Mouse (Mus musculus) liver (tissue): Measurements from ENCODE around the gene Ddx56.
A peak's percentile ranks its signal among the peaks of the same experiment; 100 is the strongest.

ENCODE experiments used
- DNase-seq: peaks from one replicate; pipeline ENCODE4 v3.0.0-alpha.2; 2020; ENCODE audit warnings: mixed read lengths

The Ddx56 gene

DNA sequence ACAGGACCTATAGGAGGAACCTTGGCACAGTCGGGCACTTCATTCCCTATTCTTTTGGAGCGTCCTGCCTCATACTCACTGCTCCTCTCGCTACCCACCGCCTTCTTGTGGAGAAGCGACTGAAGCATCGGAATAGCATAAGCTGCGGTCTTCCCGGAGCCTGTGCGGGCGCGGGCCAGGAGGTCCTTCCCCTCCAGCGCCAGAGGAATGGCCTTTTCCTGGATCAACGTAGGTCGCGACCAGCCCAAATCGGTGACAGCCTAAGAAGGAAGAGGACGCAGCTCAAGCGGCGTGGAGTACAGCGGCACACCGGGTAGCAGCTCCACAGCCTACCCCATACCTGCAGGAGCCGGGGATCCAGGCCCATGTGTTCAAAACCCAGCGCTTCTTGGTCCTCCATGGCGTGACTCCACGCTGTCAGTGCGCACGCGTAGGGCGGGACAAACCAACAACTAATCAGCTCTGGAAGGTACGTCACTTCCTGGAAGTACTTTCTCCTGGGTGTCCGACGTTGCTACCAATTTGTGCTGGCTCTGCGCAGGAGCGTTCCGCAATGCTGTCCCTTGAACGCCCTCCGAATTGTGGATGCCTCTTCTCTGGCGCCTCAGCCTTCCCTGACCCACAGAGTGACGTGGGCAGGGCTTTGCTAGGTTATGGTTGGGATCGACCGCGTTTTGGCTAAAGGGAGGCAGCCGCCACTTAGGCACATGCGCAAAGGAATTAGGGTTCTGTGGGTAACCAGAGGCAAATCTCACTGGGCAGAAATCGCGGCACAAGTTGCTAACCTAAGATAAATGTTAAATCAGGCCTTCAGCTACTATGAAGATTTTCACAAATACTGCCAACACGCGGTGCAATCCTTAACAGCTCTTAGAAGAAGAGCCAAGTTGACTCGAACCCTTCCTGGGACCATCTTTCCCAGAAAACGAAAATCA lies at the start of gene Ddx56:
Gene Ddx56, minus strand, starts transcription at position 453 of the 935 bp plus-strand sequence.
- DNase-seq, result peak; percentile 91

DNA sequence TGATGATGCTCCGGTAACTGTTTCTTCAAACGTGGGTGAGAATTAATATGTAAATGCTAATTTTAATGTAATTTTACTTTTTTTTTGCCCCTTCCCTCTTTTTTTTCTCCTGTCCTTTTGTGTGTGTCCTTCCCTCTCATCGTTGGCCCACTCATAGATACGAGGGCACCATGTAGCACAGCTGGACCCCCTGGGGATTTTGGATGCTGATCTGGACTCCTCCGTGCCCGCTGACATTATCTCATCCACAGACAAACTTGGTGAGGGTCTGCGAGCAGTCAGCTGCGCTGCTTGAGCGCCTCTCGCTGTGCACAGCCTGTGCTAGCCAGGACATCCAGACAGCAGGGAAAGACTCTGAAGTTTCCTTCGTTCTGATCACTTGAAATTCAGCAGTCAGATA lies 49.2 kb upstream of the Ddx56 start:
- DNase-seq, result no peak

DNA sequence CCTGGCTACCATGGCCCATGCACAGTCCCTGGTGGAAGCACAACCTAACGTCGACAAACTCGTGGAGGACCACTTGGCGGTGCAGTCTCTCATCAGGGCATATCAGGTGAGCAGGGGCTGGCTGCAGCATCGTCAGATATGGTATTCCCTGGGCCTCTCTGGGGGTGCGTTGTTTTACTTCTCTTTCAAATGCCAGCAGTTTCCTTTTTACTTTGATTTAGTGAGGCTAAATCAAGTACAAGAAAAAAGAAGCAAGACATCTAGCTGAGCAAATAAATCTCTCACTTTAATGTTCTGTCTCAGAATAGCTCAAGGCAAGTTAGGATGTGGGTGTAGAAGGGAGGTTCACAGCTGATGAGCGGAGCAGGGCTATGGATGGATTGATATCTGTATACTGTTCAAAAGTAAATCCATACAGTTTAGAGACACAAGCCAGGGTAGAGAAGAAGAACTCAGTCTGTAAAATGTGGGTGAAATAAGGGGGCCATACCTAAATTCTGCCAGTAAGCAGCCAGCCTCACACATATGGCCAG lies 46.4 kb upstream of the Ddx56 start:
- DNase-seq, result no peak

DNA sequence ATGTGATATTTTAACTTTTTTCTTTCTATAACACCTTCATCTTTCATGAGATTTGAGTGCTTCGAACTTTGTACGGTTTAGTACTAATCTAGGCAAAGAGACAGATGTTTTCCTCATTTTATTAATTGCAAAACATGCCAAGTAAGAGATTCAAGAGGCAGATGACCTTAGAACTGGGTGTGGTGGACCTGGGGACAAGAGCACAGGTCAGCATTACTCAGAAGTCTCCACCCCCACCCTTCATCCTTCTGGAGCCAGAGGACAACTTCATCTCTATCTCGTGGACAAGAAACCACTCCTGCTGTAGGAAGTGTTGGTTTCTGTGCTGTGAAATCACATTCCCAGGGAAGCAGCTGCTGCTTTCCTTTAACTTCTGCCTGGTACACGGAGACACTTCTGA lies 40.6 kb upstream of the Ddx56 start:
- DNase-seq, result no peak

DNA sequence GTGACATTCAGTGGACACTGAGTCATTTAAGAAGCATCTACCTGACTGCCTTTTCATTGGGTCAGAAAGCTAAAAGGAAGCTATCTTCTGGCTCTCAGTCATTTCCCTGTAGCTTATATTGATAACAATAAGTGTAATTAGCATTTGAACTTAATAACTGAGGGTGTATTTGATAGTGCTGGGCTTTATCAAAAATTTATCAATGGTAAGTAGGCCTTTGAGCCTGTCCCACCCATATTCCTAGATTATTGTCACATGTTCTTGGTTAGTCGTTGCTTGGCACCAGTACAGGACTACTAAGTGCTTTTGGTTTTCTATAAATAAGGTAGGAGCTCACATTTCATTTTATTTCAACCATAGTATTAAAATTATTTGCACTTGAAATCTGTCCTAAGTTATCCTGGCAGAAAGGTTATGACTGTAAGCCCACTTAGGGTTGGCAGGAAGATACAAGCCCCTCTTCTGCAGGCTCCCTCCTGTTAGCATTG lies 38.4 kb upstream of the Ddx56 start:
- no peak for DNase-seq

DNA sequence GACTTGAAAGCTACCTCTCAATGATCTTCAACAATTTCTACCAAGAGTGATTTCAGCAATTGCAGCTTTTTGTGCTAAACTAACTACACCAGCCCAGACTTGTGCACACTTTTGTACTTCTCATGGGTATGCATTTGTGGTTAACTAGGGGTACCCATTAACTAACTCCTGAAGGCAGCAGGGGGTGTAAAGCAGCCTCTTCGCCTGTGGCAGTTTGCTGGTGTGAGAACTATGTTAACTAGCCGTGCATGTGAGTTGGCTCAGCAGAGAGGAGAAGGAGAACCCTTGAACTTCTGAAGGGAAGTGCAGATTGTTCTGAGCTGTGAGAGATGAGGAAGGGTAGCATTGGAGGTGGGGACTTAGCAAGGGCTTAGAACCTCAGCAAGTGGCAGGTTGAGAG lies 35.2 kb upstream of the Ddx56 start:
- no peak for DNase-seq

DNA sequence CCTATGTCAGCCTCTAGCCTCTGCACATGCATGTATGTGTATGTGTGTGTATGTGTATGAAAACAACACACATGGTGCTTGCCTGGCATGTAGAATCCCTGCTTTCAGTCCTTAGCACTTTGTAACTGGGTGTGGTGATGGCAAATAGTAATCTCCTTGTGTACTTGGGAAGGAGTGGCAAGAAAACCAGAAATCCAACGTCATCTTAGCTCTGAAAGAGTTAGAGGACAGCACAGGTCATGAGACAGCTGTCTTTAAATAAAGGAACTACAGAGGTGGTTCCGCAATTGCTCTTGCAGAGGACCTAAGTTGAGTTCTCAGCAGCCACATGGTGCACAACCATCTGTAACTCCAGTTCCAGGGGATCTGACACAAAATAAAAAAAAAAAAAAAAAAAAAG lies 31.9 kb upstream of the Ddx56 start:
- no peak for DNase-seq

DNA sequence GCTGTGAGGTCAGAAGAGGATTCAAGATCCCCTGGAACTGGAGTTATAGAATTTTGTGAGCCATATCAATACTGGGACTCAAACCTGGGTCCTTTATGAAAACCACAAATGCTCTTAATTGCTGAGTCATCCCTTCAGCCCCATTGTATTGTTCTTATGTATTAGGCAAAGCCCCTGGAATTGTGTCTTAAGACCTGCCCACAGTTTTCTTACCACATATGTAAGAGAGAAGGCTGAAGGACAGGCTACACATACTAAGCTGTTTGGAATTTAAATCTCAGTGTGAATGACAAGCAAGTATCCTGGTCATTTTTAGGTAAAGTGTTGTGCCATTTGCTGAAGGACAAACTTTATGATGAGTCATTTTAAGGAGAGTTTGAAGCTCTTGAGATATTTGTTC lies 28.5 kb upstream of the Ddx56 start:
- no peak for DNase-seq

DNA sequence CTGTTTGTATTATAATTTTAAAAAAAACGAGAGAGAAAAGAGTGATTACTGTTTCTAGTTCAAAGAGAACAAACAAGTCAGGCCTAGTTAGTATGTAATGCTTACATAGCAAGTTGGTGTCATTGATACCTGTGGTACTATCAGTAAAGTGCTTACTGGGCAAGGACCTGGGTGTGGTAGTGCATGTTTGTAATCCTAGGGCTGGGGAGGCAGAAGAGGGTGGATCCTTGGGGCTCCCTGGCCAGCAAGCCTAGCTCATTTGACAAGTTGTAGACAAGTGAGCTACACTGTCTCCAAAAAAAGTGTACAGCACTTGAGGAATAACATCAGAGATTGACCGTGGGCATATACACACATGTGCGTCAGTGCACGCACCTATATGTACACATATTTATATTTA lies 27.1 kb upstream of the Ddx56 start:
- peak; percentile 86 for DNase-seq

DNA sequence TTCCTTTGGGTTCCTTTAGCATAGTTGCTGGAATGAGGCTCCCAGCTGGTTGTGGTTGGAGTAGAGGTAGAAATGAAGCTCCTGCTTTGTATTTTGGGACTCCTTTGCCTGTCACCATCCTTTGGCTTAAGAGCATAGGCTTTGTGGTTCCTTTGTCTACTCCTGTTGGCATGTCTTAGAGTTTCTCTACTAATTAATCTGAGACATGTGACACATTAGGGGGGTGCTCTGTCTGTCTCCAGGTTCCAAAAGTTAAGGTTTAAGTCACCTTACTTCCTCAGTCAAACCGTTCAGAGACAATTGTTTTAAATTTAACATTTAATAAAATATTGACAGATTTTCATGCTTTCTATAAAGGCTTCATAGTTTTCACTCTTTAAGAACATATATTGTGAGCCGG lies 26.0 kb upstream of the Ddx56 start:
- no peak for DNase-seq

DNA sequence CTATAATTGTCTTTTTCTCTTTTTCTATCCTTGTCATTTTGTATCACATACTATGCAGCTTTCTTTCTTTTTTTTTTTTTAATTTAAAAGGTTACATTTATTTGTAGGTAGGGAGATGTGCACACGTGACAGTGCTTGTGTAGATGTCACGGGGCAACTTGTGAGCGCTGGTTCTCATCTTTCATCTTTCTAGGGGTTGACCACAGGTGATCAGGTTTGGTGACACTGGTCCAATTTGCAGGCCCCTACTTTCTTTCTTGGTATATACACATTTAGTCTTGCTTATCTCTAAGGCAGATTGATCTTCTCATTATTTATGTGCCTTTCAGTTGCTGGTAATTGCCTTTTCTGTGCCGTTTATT lies 25.4 kb upstream of the Ddx56 start:
- DNase-seq, result no peak

DNA sequence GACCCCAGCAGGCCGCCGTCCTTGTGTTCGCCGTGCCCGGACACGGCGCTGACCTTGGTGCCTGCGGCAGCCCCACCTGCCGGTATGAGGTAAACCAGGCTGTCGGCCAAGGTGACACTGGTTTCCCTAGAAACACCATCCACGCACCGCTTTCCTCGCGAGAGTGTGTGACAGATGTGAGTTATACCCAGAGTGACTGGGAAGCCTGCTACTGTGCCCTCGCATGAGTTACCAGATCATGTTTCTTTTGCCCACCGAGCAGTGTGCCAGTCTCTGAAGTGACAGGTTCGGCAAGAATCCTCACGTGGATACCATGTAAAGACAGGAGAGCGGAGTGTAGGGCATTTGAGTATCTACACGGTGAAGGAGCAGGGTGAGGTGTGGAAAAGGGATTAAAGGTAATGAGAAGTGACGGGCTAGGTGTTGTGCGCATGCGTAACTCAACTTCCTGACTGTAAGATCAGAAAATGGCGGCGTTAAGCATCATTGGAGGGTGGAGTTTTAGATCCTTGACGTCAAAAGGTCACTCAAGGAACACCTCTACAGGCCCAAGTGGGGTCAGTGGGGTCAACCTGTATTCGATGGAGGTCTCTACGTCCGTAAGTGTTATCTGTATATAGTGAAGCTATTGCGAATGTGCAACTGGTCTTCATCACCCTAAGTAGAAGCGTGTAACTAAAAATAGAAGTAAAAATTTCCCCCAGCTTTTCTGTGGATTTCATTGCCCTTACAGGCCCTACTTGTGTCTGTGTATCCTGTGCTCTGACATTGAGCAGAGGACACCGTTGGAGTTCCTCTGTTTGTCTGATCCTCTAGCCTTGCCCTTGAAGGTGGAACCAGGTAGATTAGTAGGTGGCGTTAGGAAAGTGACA lies 24.8 kb upstream of the Ddx56 start:
- DNase-seq, result peak; percentile 75

DNA sequence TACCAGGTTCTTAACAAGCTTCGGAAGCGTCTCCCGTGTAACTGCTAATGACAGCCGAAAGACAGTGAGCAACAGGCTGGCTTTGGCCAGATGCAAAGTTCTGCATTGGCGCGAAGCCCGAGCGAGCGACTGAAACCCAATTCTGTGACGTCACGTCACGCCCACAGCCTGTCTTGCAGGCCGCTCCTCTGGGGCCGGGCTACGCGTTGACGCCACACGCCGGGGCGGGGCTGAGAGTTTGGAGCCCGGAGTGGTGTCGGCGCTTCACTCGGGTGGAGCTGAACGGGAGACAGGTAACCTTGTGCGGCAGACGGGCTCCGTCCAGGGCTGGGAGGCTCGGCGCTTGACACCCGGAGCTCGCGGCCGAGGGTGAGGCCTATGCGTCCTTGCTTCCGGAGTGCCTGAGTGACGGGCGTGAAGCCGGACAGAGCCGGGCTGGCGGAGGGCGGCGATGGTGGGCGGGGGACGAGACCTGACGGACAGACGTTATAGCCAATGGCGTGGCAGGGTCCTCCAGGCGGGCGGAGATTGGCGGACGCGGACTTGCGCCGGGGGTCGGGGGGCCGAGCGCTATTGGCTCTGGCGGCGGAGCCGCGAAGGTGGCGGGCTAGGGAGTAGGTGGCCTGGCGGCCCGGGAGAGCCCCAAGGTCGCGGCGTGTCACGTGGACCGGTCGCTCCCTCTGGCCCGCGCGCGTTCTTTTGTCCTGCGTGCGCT lies 24.0 kb upstream of the Ddx56 start, which contains the start of gene Ogdh:
Gene Ogdh, plus strand, starts transcription at position 233 of the 715 bp plus-strand sequence.
- DNase-seq, result peak; percentile 99

DNA sequence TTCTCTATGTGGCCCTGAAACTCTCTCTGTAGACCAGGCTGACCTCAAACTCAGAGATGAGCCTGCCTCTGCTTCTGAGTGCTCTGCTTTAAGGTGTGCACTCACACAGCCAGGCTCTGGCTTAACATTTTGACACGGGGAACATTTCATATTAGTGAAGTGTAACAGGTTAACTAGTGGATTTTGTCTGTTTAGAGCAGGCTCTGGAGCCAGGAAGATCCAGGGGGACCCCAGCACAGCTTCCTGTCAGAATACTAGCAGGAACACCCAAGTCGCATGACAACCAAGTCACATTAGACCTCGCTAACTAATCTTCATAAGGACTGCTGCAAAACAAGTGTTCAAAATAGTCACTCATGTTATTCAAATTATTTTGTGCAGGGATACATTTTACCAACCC lies 23.3 kb upstream of the Ddx56 start:
- no peak for DNase-seq

DNA sequence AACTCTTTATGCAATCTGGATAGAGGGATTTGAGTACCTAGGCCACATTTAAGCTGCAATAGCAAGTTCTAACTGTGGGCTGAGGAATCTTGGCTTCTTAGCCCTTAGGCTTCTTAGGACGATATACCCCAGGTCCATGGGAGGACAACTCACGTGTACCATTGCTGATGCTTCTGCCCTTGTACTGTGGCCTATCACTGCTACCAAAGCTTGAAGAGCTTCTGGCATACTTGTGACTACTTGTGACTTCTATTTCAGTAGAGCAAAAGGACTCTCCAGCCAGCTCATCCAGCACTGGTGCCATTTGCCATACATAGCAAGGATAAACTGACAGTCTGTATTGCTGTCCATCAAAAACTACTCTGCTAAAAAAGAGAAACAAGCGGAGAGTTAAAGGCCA lies 22.6 kb upstream of the Ddx56 start:
- no peak for DNase-seq

DNA sequence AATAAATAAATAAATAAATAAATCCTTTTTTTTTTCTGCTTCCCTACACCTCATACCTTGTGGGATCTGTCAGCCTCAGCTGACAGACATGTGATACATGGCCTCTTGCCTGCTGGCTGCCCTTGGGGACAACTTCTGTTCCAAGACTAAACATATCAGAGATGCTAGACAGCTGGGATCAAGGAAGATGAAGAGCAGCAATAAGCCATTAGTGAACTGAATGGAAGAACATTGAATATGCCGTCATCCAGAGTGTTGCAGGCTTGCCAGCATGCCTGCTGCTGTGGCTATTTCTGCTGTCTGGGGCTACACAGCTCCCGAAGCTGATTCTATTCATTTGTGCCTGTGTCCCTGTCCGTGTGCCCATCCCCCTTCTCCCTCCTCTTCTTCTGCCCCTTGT lies 15.4 kb upstream of the Ddx56 start:
- no peak for DNase-seq

DNA sequence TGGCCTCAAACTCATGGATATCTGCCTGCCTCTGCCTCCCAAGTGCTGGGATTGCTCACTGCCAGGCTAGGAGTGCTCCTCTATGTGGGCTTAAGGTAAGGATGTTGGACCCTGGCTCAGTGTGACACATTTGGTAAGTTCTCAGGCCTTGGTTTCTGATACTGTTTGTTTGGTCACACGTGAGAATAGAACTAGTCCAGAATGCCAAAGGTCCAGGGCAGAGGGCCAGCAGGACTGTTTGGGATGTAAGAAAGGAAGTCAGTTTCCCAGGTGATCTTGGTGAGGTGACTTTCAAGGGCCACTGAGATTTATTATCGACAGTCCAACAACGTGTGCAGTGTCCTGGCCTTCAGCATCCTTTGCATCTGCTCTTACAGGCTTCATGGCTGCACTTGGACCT lies 8.9 kb upstream of the Ddx56 start:
- no peak for DNase-seq

DNA sequence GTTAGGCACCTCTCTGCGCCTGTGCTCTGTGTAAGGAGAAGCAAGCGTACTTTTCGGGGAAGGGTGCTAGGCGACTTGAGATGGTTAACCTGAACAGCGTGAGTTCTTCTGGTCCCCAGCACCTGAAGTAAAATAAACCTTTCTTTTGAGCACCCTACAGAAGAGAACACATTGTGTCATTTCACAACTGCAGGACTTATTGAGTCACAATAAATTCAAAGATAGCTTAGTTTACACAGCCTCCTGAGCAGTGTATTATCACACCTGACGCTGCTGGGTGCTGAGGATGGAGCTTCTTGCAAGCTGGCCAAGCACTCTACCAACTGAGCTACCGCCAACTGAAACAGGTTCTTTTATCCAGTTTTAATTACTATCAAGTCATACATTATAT lies 7.5 kb upstream of the Ddx56 start:
- DNase-seq, result no peak

DNA sequence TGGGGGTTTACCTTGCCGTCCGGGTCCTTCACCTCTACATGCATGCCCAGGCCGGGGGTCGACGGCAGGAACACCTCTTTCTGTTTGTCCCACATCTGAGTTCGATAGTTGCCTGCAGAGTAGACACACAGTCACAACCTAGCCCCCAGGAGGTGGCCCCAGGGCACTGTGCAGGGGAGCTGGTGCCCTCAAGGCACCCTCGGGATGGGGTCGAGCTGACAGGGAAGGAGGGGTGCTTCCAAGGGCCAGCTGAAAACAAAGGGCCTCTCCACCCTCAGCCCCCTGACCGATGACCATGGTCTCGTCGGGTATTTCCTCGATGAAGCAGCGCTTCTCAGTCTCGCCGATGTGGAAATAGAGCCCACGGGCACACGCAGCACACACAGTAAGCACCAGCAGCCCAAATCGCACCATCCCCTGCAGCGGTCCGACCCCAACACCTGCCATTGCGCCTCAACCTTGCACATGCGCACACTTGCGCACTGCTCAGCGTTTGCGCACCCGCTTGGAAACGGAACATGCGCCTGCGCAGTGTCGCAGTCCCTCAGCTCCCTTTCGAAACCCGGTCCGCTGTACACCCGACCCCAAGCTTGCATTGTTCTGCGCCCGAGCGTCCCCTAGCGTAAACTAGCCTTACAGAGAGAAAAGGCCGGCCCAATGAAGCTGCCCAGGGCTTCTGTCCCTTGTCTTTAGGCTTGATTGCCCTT lies 7.0 kb upstream of the Ddx56 start, which contains the start of gene Tmed4:
Gene Tmed4, minus strand, starts transcription at position 484 of the 707 bp plus-strand sequence.
- DNase-seq, result peak; percentile 97

DNA sequence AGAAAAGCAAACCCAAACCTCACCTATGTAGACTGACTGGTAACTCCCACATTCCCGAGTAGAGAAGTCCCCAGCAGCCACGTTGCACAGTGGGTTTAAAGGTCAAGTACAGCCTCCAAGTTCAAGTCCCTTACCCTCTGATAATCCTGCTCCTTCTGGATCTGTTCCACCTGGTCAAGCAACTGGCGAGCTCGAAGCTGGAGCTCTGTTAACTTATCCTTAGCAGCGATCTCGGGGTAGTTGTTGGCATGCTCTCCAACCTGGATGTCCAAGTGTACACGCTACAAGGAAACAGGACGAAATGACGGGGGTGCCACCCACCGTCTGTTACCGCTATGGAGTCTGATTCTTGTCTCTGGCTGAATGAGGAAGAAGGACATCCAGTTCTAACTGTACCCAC lies 6.0 kb upstream of the Ddx56 start:
- no peak for DNase-seq

DNA sequence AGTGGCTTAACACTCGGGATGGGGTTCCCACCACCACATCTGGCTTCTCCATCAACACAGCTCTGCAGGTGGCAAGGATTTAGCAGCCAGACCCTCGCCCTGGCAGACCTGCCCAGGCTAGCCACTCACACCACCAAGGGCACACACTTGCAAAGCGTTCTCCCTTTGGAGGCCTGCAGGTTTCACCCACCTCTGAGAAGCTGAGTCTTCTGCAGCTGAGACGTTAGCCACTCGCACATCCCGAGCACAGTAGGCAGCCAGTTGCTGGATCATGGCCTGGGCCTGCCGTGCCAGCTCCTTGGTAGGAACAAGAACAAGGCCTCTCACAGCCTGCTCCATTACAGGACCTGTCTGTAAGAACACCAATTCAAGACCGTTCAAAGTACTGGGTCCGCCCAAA lies 951 bp downstream of the Ddx56 start:
- no peak for DNase-seq
